ENCODE assay signal across 9 mouse cellular contexts in genomic region chr7:45521728-45522184, GRCm38 (mm10). TPM values are rescaled to one million over a fixed set of nuclear protein-coding genes. Genes with fewer than 3 reads are reported as not detected.
A peak's percentile ranks its signal among the peaks of the same experiment; 100 is the strongest.
DNase-seq lines count a peak whose midpoint lies in the region; ATAC-seq and TF ChIP-seq lines count a peak whose summit lies in the region.
"Had no signal": no experiment of that assay in that cellular context is flagged by ENCODE, and none has a peak within 500 bp of the region (broad histone marks: within the 10 kb centered on the region; RNA-seq: fewer than 3 reads in every experiment).

No protein-coding gene starts in this region.

- peaks cover 8% of the 10 kb centered on the region for H3K79me2 ChIP-seq in liver, adult 2 months (ENCODE audit: control insufficient read depth, insufficient read depth, low read length)

- H3K4me3 ChIP-seq in embryonic facial prominence, embryonic 14.5 days (ENCODE audit: low read depth, low read length): peak overlapping the region; percentile 42
- peak overlapping the region; percentile 61 for H3K4me3 ChIP-seq in heart, embryonic 12.5 days
- H3K4me3 ChIP-seq in kidney, embryonic 16.5 days (ENCODE audit: low read length): peak overlapping the region; percentile 61
- peak overlapping the region; percentile 56 for H3K4me3 ChIP-seq in liver, adult 2 months (ENCODE audit: insufficient read depth, low read depth, low read length)

- peak overlapping the region; percentile 53 for H3K4me2 ChIP-seq in embryonic facial prominence, embryonic 14.5 days (ENCODE audit: low read depth, low read length)
- H3K4me2 ChIP-seq in heart, embryonic 12.5 days: peak overlapping the region; percentile 77
- H3K4me2 ChIP-seq in kidney, embryonic 16.5 days (replicated peaks; ENCODE audit: low read depth, low read length): peak overlapping the region; percentile 52

- peak; percentile 83 for ATAC-seq in embryonic facial prominence, embryonic 14.5 days (ENCODE audit: low read depth)
- ATAC-seq in heart, embryonic 12.5 days (ENCODE audit: insufficient number of reproducible peaks, low FRiP score): peak; percentile 37
- ATAC-seq in kidney, embryonic 16.5 days (ENCODE audit: low FRiP score, low TSS enrichment): peak; percentile 61
- ATAC-seq in monocyte, adult 5-6 weeks (replicated peaks; ENCODE audit: insufficient number of reproducible peaks, low FRiP score, low TSS enrichment, poor library complexity, severe bottlenecking): peak; percentile 75
- ATAC-seq: Patski had no signal

- peaks cover 10% of the 10 kb centered on the region; the same call in 1 of the 2 replicates for H3K36me3 ChIP-seq in embryonic facial prominence, embryonic 14.5 days (ENCODE audit: control insufficient read depth, insufficient read depth, low read length)
- H3K36me3 ChIP-seq in heart, embryonic 12.5 days: peaks cover 17% of the 10 kb centered on the region
- no peaks in the 10 kb centered on the region for H3K36me3 ChIP-seq in kidney, embryonic 16.5 days (ENCODE audit: insufficient read depth, low read length)
- peaks cover 3% of the 10 kb centered on the region; the same call in 1 of the 2 replicates for H3K36me3 ChIP-seq in liver, adult 2 months (ENCODE audit: control insufficient read depth, insufficient read depth, low read length)

- H3K4me1 ChIP-seq in embryonic facial prominence, embryonic 14.5 days (ENCODE audit: control insufficient read depth, insufficient read depth, low read length): peaks cover 17% of the 10 kb centered on the region
- H3K4me1 ChIP-seq in heart, embryonic 12.5 days (replicated peaks): peaks cover 27% of the 10 kb centered on the region
- peaks cover 32% of the 10 kb centered on the region for H3K4me1 ChIP-seq in kidney, embryonic 16.5 days (ENCODE audit: insufficient read depth, low read length)
- peaks cover 11% of the 10 kb centered on the region for H3K4me1 ChIP-seq in liver, adult 2 months (ENCODE audit: control insufficient read depth, insufficient read depth, low read length)

- peak overlapping the region; percentile 54 for H3K9ac ChIP-seq in embryonic facial prominence, embryonic 14.5 days (ENCODE audit: low read depth, low read length)
- peak overlapping the region; percentile 71 for H3K9ac ChIP-seq in heart, embryonic 12.5 days
- peak overlapping the region; percentile 74 for H3K9ac ChIP-seq in kidney, embryonic 16.5 days (replicated peaks; ENCODE audit: low read length)
- H3K9ac ChIP-seq in liver, adult 2 months (ENCODE audit: low read depth, low read length): peak overlapping the region; percentile 71

- TF ChIP-seq CTCF in liver, adult 2 months (IDR thresholded peaks at IDR 0.05; ENCODE audit: low read depth, low read length): no peak

- WGBS in embryonic facial prominence, embryonic 14.5 days: under 1% methylated on average over 28 of the region's 28 CpGs
- WGBS in heart, embryonic 12.5 days: under 1% methylated on average over 28 of the region's 28 CpGs
- 1% methylated on average over 28 of the region's 28 CpGs for WGBS in kidney, embryonic 16.5 days
- 1% methylated on average over 28 of the region's 28 CpGs for WGBS in liver, adult 2 months

- peak overlapping the region; percentile 86 for H3K27ac ChIP-seq in embryonic facial prominence, embryonic 14.5 days (replicated peaks; ENCODE audit: low read depth, low read length)
- peak overlapping the region; percentile 83 for H3K27ac ChIP-seq in heart, embryonic 12.5 days (ENCODE audit: poor library complexity, severe bottlenecking)
- peak overlapping the region; percentile 86 for H3K27ac ChIP-seq in kidney, embryonic 16.5 days (ENCODE audit: low read length)
- H3K27ac ChIP-seq in liver, adult 2 months (replicated peaks; ENCODE audit: insufficient read depth, low read depth, low read length): peak overlapping the region; percentile 50

- peak; percentile 56 for DNase-seq in 3T3-L1 (ENCODE audit: low read depth, low spot score)
- peak; percentile 87 to 94 for DNase-seq in adrenal gland, postnatal 36 days
- peak; percentile 98 for DNase-seq in embryonic facial prominence, embryonic 14.5 days (ENCODE audit: low spot score)
- peak; percentile 72 for DNase-seq in liver, adult 2 months (ENCODE audit: extremely low read depth, low read depth, low spot score)
- peak; percentile 90 to 93 for DNase-seq in spleen, postnatal 36 days (ENCODE audit: low spot score in 2 of 2)

- TF ChIP-seq POLR2A in liver, adult 2 months (IDR thresholded peaks at IDR 0.05; ENCODE audit: extremely low read depth, insufficient read depth, low read length): no peak

- H3K9me3 ChIP-seq in embryonic facial prominence, embryonic 14.5 days (ENCODE audit: control insufficient read depth, low read length): no peaks in the 10 kb centered on the region
- H3K9me3 ChIP-seq in heart, embryonic 12.5 days (replicated peaks): no peaks in the 10 kb centered on the region
- no peaks in the 10 kb centered on the region for H3K9me3 ChIP-seq in kidney, embryonic 16.5 days (ENCODE audit: low read length)

- no peaks in the 10 kb centered on the region for H3K27me3 ChIP-seq in embryonic facial prominence, embryonic 14.5 days (replicated peaks; ENCODE audit: control insufficient read depth, insufficient read depth, low read length)
- no peaks in the 10 kb centered on the region for H3K27me3 ChIP-seq in heart, embryonic 12.5 days (replicated peaks)
- no peaks in the 10 kb centered on the region for H3K27me3 ChIP-seq in kidney, embryonic 16.5 days (ENCODE audit: insufficient read depth, low read length)
- no peaks in the 10 kb centered on the region for H3K27me3 ChIP-seq in liver, adult 2 months (ENCODE audit: control insufficient read depth, insufficient read depth, low read length)
- H3K27me3 ChIP-seq: Patski had no signal

RNA-seq across cellular contexts. Expression of gene Ppp1r15a, which starts 4.3 kb away (rescaled TPM):
- 10 to 100 TPM; 45.7 to 68.4 TPM for total RNA-seq in adrenal gland, postnatal 36 days (2021)
- polyA plus RNA-seq in embryonic facial prominence, embryonic 14.5 days (2014; fragmentation: Nextera tagmentation; extraction: Ambion mirVana): 20.7 and 21.9 TPM in 2 replicates
- 33.7 and 35.2 TPM in 2 replicates for polyA plus RNA-seq in heart, embryonic 12.5 days (2016; fragmentation: Nextera tagmentation; extraction: Ambion mirVana)
- 24.3 and 24.8 TPM in 2 replicates for polyA plus RNA-seq in kidney, embryonic 16.5 days (2015; fragmentation: Nextera tagmentation; extraction: Ambion mirVana)
- total RNA-seq in liver, adult 2 months (2014; rRNA removed): 4.3 and 4.4 TPM in 2 replicates
- polyA plus RNA-seq in liver, adult 2 months (2012; rRNA removed): 10.8 and 14.9 TPM in 2 replicates
- 204 to 390 TPM (median 221 TPM) in 3 replicates for total RNA-seq in monocyte, adult 5-6 weeks (2017)

RNA-seq across cellular contexts. Expression of gene Plekha4, which starts 4.4 kb away (rescaled TPM):
- total RNA-seq in adrenal gland, postnatal 36 days (2021): 1 to 10 TPM; 3.5 to 4.2 TPM
- 6.8 and 7.3 TPM in 2 replicates for polyA plus RNA-seq in embryonic facial prominence, embryonic 14.5 days (2014; fragmentation: Nextera tagmentation; extraction: Ambion mirVana)
- polyA plus RNA-seq in heart, embryonic 12.5 days (2016; fragmentation: Nextera tagmentation; extraction: Ambion mirVana): 0.57 and 0.68 TPM in 2 replicates
- polyA plus RNA-seq in kidney, embryonic 16.5 days (2015; fragmentation: Nextera tagmentation; extraction: Ambion mirVana): 4.4 and 5.3 TPM in 2 replicates
- total RNA-seq in liver, adult 2 months (2014; rRNA removed): 0.55 and 0.60 TPM in 2 replicates
- 1.00 and 1.8 TPM in 2 replicates for polyA plus RNA-seq in liver, adult 2 months (2012; rRNA removed)
- total RNA-seq in monocyte, adult 5-6 weeks (2017): 0.10 TPM in 1 of 3 replicates, not detected in the others

RNA-seq across cellular contexts. Expression of gene Nucb1, which starts 11.6 kb away (rescaled TPM):
- total RNA-seq in adrenal gland, postnatal 36 days (2021): 100 to 1,000 TPM; 263 to 267 TPM
- polyA plus RNA-seq in embryonic facial prominence, embryonic 14.5 days (2014; fragmentation: Nextera tagmentation; extraction: Ambion mirVana): 209 and 236 TPM in 2 replicates
- 176 and 185 TPM in 2 replicates for polyA plus RNA-seq in heart, embryonic 12.5 days (2016; fragmentation: Nextera tagmentation; extraction: Ambion mirVana)
- 295 and 299 TPM in 2 replicates for polyA plus RNA-seq in kidney, embryonic 16.5 days (2015; fragmentation: Nextera tagmentation; extraction: Ambion mirVana)
- total RNA-seq in liver, adult 2 months (2014; rRNA removed): 68.1 and 84.8 TPM in 2 replicates
- polyA plus RNA-seq in liver, adult 2 months (2012; rRNA removed): 307 and 310 TPM in 2 replicates
- total RNA-seq in monocyte, adult 5-6 weeks (2017): 128 to 251 TPM (median 142 TPM) in 3 replicates

RNA-seq across cellular contexts. Expression of gene Hsd17b14, which starts 32.9 kb away (rescaled TPM):
- 1 to 10 TPM in 1 of 2 experiments, under 1 TPM in 1; 0.56 to 1.2 TPM for total RNA-seq in adrenal gland, postnatal 36 days (2021)
- 0.77 and 1.0 TPM in 2 replicates for polyA plus RNA-seq in embryonic facial prominence, embryonic 14.5 days (2014; fragmentation: Nextera tagmentation; extraction: Ambion mirVana)
- polyA plus RNA-seq in heart, embryonic 12.5 days (2016; fragmentation: Nextera tagmentation; extraction: Ambion mirVana): 0.64 and 0.70 TPM in 2 replicates
- 13.5 and 15.5 TPM in 2 replicates for polyA plus RNA-seq in kidney, embryonic 16.5 days (2015; fragmentation: Nextera tagmentation; extraction: Ambion mirVana)
- not detected in 2 replicates for total RNA-seq in liver, adult 2 months (2014; rRNA removed)
- not detected in 2 replicates for polyA plus RNA-seq in liver, adult 2 months (2012; rRNA removed)
- not detected in 3 replicates for total RNA-seq in monocyte, adult 5-6 weeks (2017)

RNA-seq across cellular contexts. Expression of gene Dhdh, which starts 33.2 kb away (rescaled TPM):
- 10 to 100 TPM; 57.8 to 75.6 TPM for total RNA-seq in adrenal gland, postnatal 36 days (2021)
- polyA plus RNA-seq in embryonic facial prominence, embryonic 14.5 days (2014; fragmentation: Nextera tagmentation; extraction: Ambion mirVana): 2.5 and 3.2 TPM in 2 replicates
- polyA plus RNA-seq in heart, embryonic 12.5 days (2016; fragmentation: Nextera tagmentation; extraction: Ambion mirVana): 4.2 and 4.3 TPM in 2 replicates
- polyA plus RNA-seq in kidney, embryonic 16.5 days (2015; fragmentation: Nextera tagmentation; extraction: Ambion mirVana): 2.4 and 3.3 TPM in 2 replicates
- total RNA-seq in liver, adult 2 months (2014; rRNA removed): 73.7 and 79.3 TPM in 2 replicates
- polyA plus RNA-seq in liver, adult 2 months (2012; rRNA removed): 37.2 and 37.7 TPM in 2 replicates
- total RNA-seq in monocyte, adult 5-6 weeks (2017): 7.0 to 8.3 TPM (median 7.5 TPM) in 3 replicates

Comparison
In these comparisons a context has a peak if more than half of its experiments do, and no peak if none do; other contexts are left out.
1. Peak in every context shown above with its lines: DNase-seq, ATAC-seq, H3K4me3 ChIP-seq and H3K27ac ChIP-seq.